Mouse (Mus musculus) ES-E14 (cell line): ENCODE results near the gene Csk. TPM values are rescaled to one million over a fixed set of nuclear protein-coding genes. Genes with fewer than 3 reads are reported as not detected.

Source experiments
- DNase-seq: peaks from one replicate; pipeline ENCODE4 v3.0.0-alpha.2; 2013; ENCODE audit warnings: low read depth, low spot score
- H3K27ac ChIP-seq: 2 replicates; pipeline ENCODE4 v1.5.1; 2012; ENCODE audit warnings: low read depth, mild to moderate bottlenecking, low read length, moderate library complexity, mixed read lengths; ENCODE audit not compliant: poor library complexity, insufficient read depth, severe bottlenecking
- H3K36me3 ChIP-seq: 2 replicates; pipeline ENCODE4 v1.6.1; 2012; ENCODE audit warnings: mild to moderate bottlenecking, low read length, moderate library complexity, mixed read lengths; ENCODE audit not compliant: control insufficient read depth, poor library complexity, insufficient read depth, severe bottlenecking
- H3K4me1 ChIP-seq, 2 experiments: fragments of 150-350 bp in 1 of 2; sonication (generic) in 1 of 2; 2 replicates each; pipeline ENCODE4 v1.6.1; 2012; ENCODE audit warnings: low read length in 2 of 2, mild to moderate bottlenecking in 1 of 2, mixed read lengths in 1 of 2; ENCODE audit not compliant: control insufficient read depth in 2 of 2, insufficient read depth in 2 of 2, poor library complexity in 1 of 2
- H3K4me3 ChIP-seq, 2 experiments: fragments of 150-350 bp in 1 of 2; sonication (generic) in 1 of 2; 2 replicates each; pipeline ENCODE4 v1.5.1; 2012; ENCODE audit warnings: low read length in 2 of 2, low read depth in 1 of 2, mild to moderate bottlenecking in 1 of 2, mixed read lengths in 1 of 2; ENCODE audit not compliant: insufficient read depth in 1 of 2, poor library complexity in 1 of 2, severe bottlenecking in 1 of 2
- H3K9ac ChIP-seq: 2 replicates; pipeline ENCODE4 v1.6.1; 2012; ENCODE audit warnings: low read depth, mild to moderate bottlenecking, low read length, mixed read lengths; ENCODE audit not compliant: poor library complexity, insufficient read depth, severe bottlenecking
- H3K9me3 ChIP-seq: fragments of 150-350 bp; sonication (generic); 2 replicates; pipeline ENCODE4 v1.6.1; 2012; ENCODE audit warnings: low read depth, mild to moderate bottlenecking, low read length; ENCODE audit not compliant: control insufficient read depth, insufficient read depth
- CHD2 ChIP-seq: IDR thresholded peaks from 2 replicates; pipeline ENCODE4 v1.6.1; 2014; ENCODE audit warnings: mild to moderate bottlenecking, low read depth, low read length, inconsistent platforms
- HCFC1 ChIP-seq: IDR thresholded peaks from 2 replicates; pipeline ENCODE4 v1.6.1; 2012; ENCODE audit warnings: low read length, inconsistent platforms, borderline replicate concordance; ENCODE audit not compliant: insufficient read depth
- MAFK ChIP-seq: IDR thresholded peaks from 2 replicates; pipeline ENCODE4 v1.6.1; 2014; ENCODE audit warnings: mild to moderate bottlenecking, low read depth, low read length, inconsistent platforms; ENCODE audit not compliant: insufficient read depth
- ZC3H11A ChIP-seq: IDR thresholded peaks from 2 replicates; pipeline ENCODE4 v1.6.1; 2012; ENCODE audit warnings: low read depth, mild to moderate bottlenecking, inconsistent platforms, low read length, borderline replicate concordance
- ZNF384 ChIP-seq: IDR thresholded peaks from 2 replicates; pipeline ENCODE4 v1.6.1; 2012; ENCODE audit warnings: low read depth, low read length, inconsistent platforms
- in situ Hi-C, 2 experiments: fragments of 600-800 bp; cut with MboI; formaldehyde crosslinking; loops; one replicate each; pipeline ENCODE4 v1.15.1; 2025; ENCODE audit warnings: low sequenced_read_pairs in 2 of 2, inconsistent platforms in 1 of 2; ENCODE audit not compliant: unreplicated experiment in 2 of 2
- total RNA-seq: library from RNA; depleted of rRNA; stranded (reverse); fragments of 300-350 nt; gene quantifications from 2 replicates; pipeline ENCODE4 v1.2.3, GENCODE M21; 2012

Csk gene
- total RNA-seq, 1 experiment = 32.2 TPM

GRCm38 (mm10) chr9:57604875-57605274 is 48.6 kb downstream of the Csk start:
- H3K27ac ChIP-seq = no peak overlapping the region
- H3K4me1 ChIP-seq = peaks cover 7 to 9% of the 10 kb centered on the region in 2 experiments; a peak in 3 of 4 replicates
- in situ Hi-C loops = no loop called here
- no peak overlapping the region for H3K9ac ChIP-seq
- H3K4me3 ChIP-seq = no peak overlapping the region
- no peaks in the 10 kb centered on the region for H3K36me3 ChIP-seq
- DNase-seq = no peak
- no peaks in the 10 kb centered on the region for H3K9me3 ChIP-seq
- no peak for TF ChIP-seq MAFK
- TF ChIP-seq ZNF384 = no peak
- no peak for TF ChIP-seq CHD2

GRCm38 (mm10) chr9:57602098-57602497 is 51.3 kb downstream of the Csk start:
- in situ Hi-C loops = no loop called here
- no peak for DNase-seq
- Histone ChIP-seq H3K4me1 (peaks cover 7 to 18% of the 10 kb centered on the region in 2 experiments; a peak in 3 of 4 replicates), H3K27ac (no peak overlapping the region), H3K9me3 (no peaks in the 10 kb centered on the region), H3K36me3 (no peaks in the 10 kb centered on the region), H3K4me3 (no peak overlapping the region), H3K9ac (no peak overlapping the region)
- TF ChIP-seq MAFK (no peak), ZNF384 (no peak), ZC3H11A (no peak), HCFC1 (no peak), CHD2 (no peak)

GRCm38 (mm10) chr9:57601353-57601706 is 52.1 kb downstream of the Csk start:
- Histone ChIP-seq H3K36me3 (no peaks in the 10 kb centered on the region), H3K9ac (no peak overlapping the region), H3K27ac (no peak overlapping the region), H3K4me1 (peaks cover 7 to 16% of the 10 kb centered on the region in 2 experiments; a peak in 3 of 4 replicates), H3K4me3 (no peak overlapping the region), H3K9me3 (no peaks in the 10 kb centered on the region)
- TF ChIP-seq ZNF384 = no peak
- TF ChIP-seq HCFC1 = no peak
- no peak for TF ChIP-seq MAFK
- TF ChIP-seq CHD2 = no peak
- no peak for TF ChIP-seq ZC3H11A
- DNase-seq = no peak
- in situ Hi-C loops = no loop called here

- H3K36me3 ChIP-seq = no peaks in the 10 kb centered on the region
- no peak for DNase-seq
- in situ Hi-C loops = no loop called here
- H3K4me1 ChIP-seq = peaks cover 7 to 16% of the 10 kb centered on the region in 2 experiments; a peak in 3 of 4 replicates
- no peak overlapping the region for H3K27ac ChIP-seq
- H3K9me3 ChIP-seq = no peaks in the 10 kb centered on the region
- H3K9ac ChIP-seq = no peak overlapping the region
- no peak overlapping the region for H3K4me3 ChIP-seq
- TF ChIP-seq CHD2 (no peak), ZC3H11A (no peak), ZNF384 (no peak)
Measured at GRCm38 (mm10) chr9:57600620-57601352, 52.6 kb downstream of the Csk start.

- H3K9ac ChIP-seq = no peak overlapping the region
- no peaks in the 10 kb centered on the region for H3K9me3 ChIP-seq
- H3K4me1 ChIP-seq = peaks cover 7 to 16% of the 10 kb centered on the region in 2 experiments; a peak in 3 of 4 replicates
- TF ChIP-seq ZC3H11A (no peak), MAFK (no peak), HCFC1 (no peak), ZNF384 (no peak), CHD2 (no peak)
- H3K27ac ChIP-seq = peak overlapping the region; percentile 29; the same call in 1 of the 2 replicates
- no peak for DNase-seq
- H3K36me3 ChIP-seq = peaks cover 12% of the 10 kb centered on the region; the same call in 1 of the 2 replicates
- no peak overlapping the region for H3K4me3 ChIP-seq
- in situ Hi-C loops = no loop called here
Measured at GRCm38 (mm10) chr9:57598851-57599563, 54.4 kb downstream of the Csk start.
